Mouse (Mus musculus): ENCODE results near the gene Nrxn1. TPM values are rescaled to one million over a fixed set of nuclear protein-coding genes. Genes with fewer than 3 reads are reported as not detected.

Nrxn1 gene
- polyA plus RNA-seq, 1 experiment = 0.31 TPM

- TF ChIP-seq CTCF (IDR thresholded peaks at IDR 0.05; ENCODE audit: borderline replicate concordance, control insufficient read depth, extremely low read depth, insufficient read depth, low read length, poor library complexity) = no peak
- TF ChIP-seq POLR2A (IDR thresholded peaks at IDR 0.05; ENCODE audit: control insufficient read depth, extremely low read depth, insufficient read depth, low read length, poor library complexity) = no peak
- no peaks in the 10 kb centered on the region for H3K36me3 ChIP-seq (ENCODE audit: control insufficient read depth, insufficient read depth, low read length)
- no peak for DNase-seq
- no peaks in the 10 kb centered on the region for H3K27me3 ChIP-seq (ENCODE audit: control insufficient read depth, insufficient read depth, low read length)
- H3K4me3 ChIP-seq (ENCODE audit: control insufficient read depth, insufficient read depth, low read length) = no peak overlapping the region
- WGBS = 85% methylated on average over 3 of the region's 3 CpGs
- H3K4me1 ChIP-seq (replicated peaks; ENCODE audit: control insufficient read depth, insufficient read depth, low read length) = no peaks in the 10 kb centered on the region
- no peak overlapping the region for H3K27ac ChIP-seq (ENCODE audit: control insufficient read depth, insufficient read depth, low read length)
These were observed 746.0 kb downstream of the Nrxn1 start for GRCm38 (mm10) chr17:90346735-90347475.

- no peaks in the 10 kb centered on the region for H3K4me1 ChIP-seq (replicated peaks; ENCODE audit: control insufficient read depth, insufficient read depth, low read length)
- no peak for TF ChIP-seq POLR2A (IDR thresholded peaks at IDR 0.05; ENCODE audit: control insufficient read depth, extremely low read depth, insufficient read depth, low read length, poor library complexity)
- no peak for TF ChIP-seq CTCF (IDR thresholded peaks at IDR 0.05; ENCODE audit: borderline replicate concordance, control insufficient read depth, extremely low read depth, insufficient read depth, low read length, poor library complexity)
- WGBS = 79% methylated on average over 1 of the region's 1 CpGs
These were observed 759.4 kb downstream of the Nrxn1 start for GRCm38 (mm10) chr17:90333445-90333844.

GRCm38 (mm10) chr17:90323674-90324073 is 769.2 kb downstream of the Nrxn1 start:
- no peaks in the 10 kb centered on the region for H3K27me3 ChIP-seq (ENCODE audit: control insufficient read depth, insufficient read depth, low read length)
- no peak overlapping the region for H3K27ac ChIP-seq (ENCODE audit: control insufficient read depth, insufficient read depth, low read length)
- 93% methylated on average over 6 of the region's 6 CpGs for WGBS
- H3K36me3 ChIP-seq (ENCODE audit: control insufficient read depth, insufficient read depth, low read length) = no peaks in the 10 kb centered on the region
- DNase-seq = no peak
- no peaks in the 10 kb centered on the region for H3K4me1 ChIP-seq (replicated peaks; ENCODE audit: control insufficient read depth, insufficient read depth, low read length)
- TF ChIP-seq CTCF (IDR thresholded peaks at IDR 0.05; ENCODE audit: borderline replicate concordance, control insufficient read depth, extremely low read depth, insufficient read depth, low read length, poor library complexity) (no peak), POLR2A (IDR thresholded peaks at IDR 0.05; ENCODE audit: control insufficient read depth, extremely low read depth, insufficient read depth, low read length, poor library complexity) (no peak)
- H3K4me3 ChIP-seq (ENCODE audit: control insufficient read depth, insufficient read depth, low read length) = no peak overlapping the region

More at GRCm38 (mm10) chr17:90333445-90333844, 759.4 kb downstream of the Nrxn1 start:
- no peaks in the 10 kb centered on the region for H3K36me3 ChIP-seq (ENCODE audit: control insufficient read depth, insufficient read depth, low read length)
- H3K27ac ChIP-seq (ENCODE audit: control insufficient read depth, insufficient read depth, low read length) = no peak overlapping the region
- no peaks in the 10 kb centered on the region for H3K27me3 ChIP-seq (ENCODE audit: control insufficient read depth, insufficient read depth, low read length)
- DNase-seq = no peak
- no peak overlapping the region for H3K4me3 ChIP-seq (ENCODE audit: control insufficient read depth, insufficient read depth, low read length)

- WGBS = 70% methylated on average over 4 of the region's 4 CpGs
- H3K27ac ChIP-seq (ENCODE audit: control insufficient read depth, insufficient read depth, low read length) = no peak overlapping the region
These were observed 820.6 kb downstream of the Nrxn1 start for GRCm38 (mm10) chr17:90272225-90272624.

GRCm38 (mm10) chr17:90271165-90271564 is 821.7 kb downstream of the Nrxn1 start:
- no peak for TF ChIP-seq CTCF (IDR thresholded peaks at IDR 0.05; ENCODE audit: borderline replicate concordance, control insufficient read depth, extremely low read depth, insufficient read depth, low read length, poor library complexity)
- no peak for TF ChIP-seq POLR2A (IDR thresholded peaks at IDR 0.05; ENCODE audit: control insufficient read depth, extremely low read depth, insufficient read depth, low read length, poor library complexity)
- no peaks in the 10 kb centered on the region for H3K4me1 ChIP-seq (replicated peaks; ENCODE audit: control insufficient read depth, insufficient read depth, low read length)
- 53% methylated on average over 4 of the region's 4 CpGs for WGBS
- no peak for DNase-seq
- H3K4me3 ChIP-seq (ENCODE audit: control insufficient read depth, insufficient read depth, low read length) = no peak overlapping the region
- H3K27me3 ChIP-seq (ENCODE audit: control insufficient read depth, insufficient read depth, low read length) = no peaks in the 10 kb centered on the region
- H3K36me3 ChIP-seq (ENCODE audit: control insufficient read depth, insufficient read depth, low read length) = no peaks in the 10 kb centered on the region
- no peak overlapping the region for H3K27ac ChIP-seq (ENCODE audit: control insufficient read depth, insufficient read depth, low read length)

More at GRCm38 (mm10) chr17:90272225-90272624, 820.6 kb downstream of the Nrxn1 start:
- H3K36me3 ChIP-seq (ENCODE audit: control insufficient read depth, insufficient read depth, low read length) = no peaks in the 10 kb centered on the region
- no peaks in the 10 kb centered on the region for H3K27me3 ChIP-seq (ENCODE audit: control insufficient read depth, insufficient read depth, low read length)
- H3K4me3 ChIP-seq (ENCODE audit: control insufficient read depth, insufficient read depth, low read length) = no peak overlapping the region
- no peaks in the 10 kb centered on the region for H3K4me1 ChIP-seq (replicated peaks; ENCODE audit: control insufficient read depth, insufficient read depth, low read length)
- no peak for DNase-seq
- no peak for TF ChIP-seq POLR2A (IDR thresholded peaks at IDR 0.05; ENCODE audit: control insufficient read depth, extremely low read depth, insufficient read depth, low read length, poor library complexity)
- no peak for TF ChIP-seq CTCF (IDR thresholded peaks at IDR 0.05; ENCODE audit: borderline replicate concordance, control insufficient read depth, extremely low read depth, insufficient read depth, low read length, poor library complexity)

- no peak for DNase-seq
- no peak overlapping the region for H3K4me3 ChIP-seq (ENCODE audit: control insufficient read depth, insufficient read depth, low read length)
- H3K36me3 ChIP-seq (ENCODE audit: control insufficient read depth, insufficient read depth, low read length) = no peaks in the 10 kb centered on the region
- no peak overlapping the region for H3K27ac ChIP-seq (ENCODE audit: control insufficient read depth, insufficient read depth, low read length)
- no peak for TF ChIP-seq POLR2A (IDR thresholded peaks at IDR 0.05; ENCODE audit: control insufficient read depth, extremely low read depth, insufficient read depth, low read length, poor library complexity)
- no peak for TF ChIP-seq CTCF (IDR thresholded peaks at IDR 0.05; ENCODE audit: borderline replicate concordance, control insufficient read depth, extremely low read depth, insufficient read depth, low read length, poor library complexity)
- H3K4me1 ChIP-seq (replicated peaks; ENCODE audit: control insufficient read depth, insufficient read depth, low read length) = no peaks in the 10 kb centered on the region
- WGBS = 90% methylated on average over 2 of the region's 2 CpGs
- no peaks in the 10 kb centered on the region for H3K27me3 ChIP-seq (ENCODE audit: control insufficient read depth, insufficient read depth, low read length)
These were observed 823.7 kb downstream of the Nrxn1 start for GRCm38 (mm10) chr17:90269143-90269542.

Data from thymus, adult 2 months (tissue).